Mouse (Mus musculus) cerebellum, adult 9-10 months (tissue): ENCODE results near the gene Stk10.

Experiments
- DNase-seq: peaks from one replicate; pipeline ENCODE4 v3.0.0; 2022

Stk10 gene

GRCm38 (mm10) chr11:32638521-32639255 lies 105.6 kb downstream of the Stk10 start:
- DNase-seq: peak; percentile 63

GRCm38 (mm10) chr11:32640617-32641016 lies 107.5 kb downstream of the Stk10 start:
- DNase-seq: no peak

- DNase-seq: peak; percentile 97
These were observed 109.3 kb downstream of the Stk10 start, which contains the start of gene Fbxw11 for GRCm38 (mm10) chr11:32642249-32642876. TSS of gene Fbxw11 (plus strand) at chr11:32642724.

GRCm38 (mm10) chr11:32642899-32643886 lies 110.1 kb downstream of the Stk10 start:
- peak; percentile 74 for DNase-seq

GRCm38 (mm10) chr11:32644010-32644409 lies 110.9 kb downstream of the Stk10 start:
- no peak for DNase-seq

GRCm38 (mm10) chr11:32647265-32647664 lies 114.2 kb downstream of the Stk10 start:
- DNase-seq: no peak

- no peak for DNase-seq
These were observed 117.2 kb downstream of the Stk10 start for GRCm38 (mm10) chr11:32650236-32650749.

- DNase-seq: no peak
These were observed 117.9 kb downstream of the Stk10 start for GRCm38 (mm10) chr11:32650893-32651590.

GRCm38 (mm10) chr11:32651723-32652122 lies 118.6 kb downstream of the Stk10 start:
- no peak for DNase-seq

- DNase-seq: no peak
These were observed 129.1 kb downstream of the Stk10 start for GRCm38 (mm10) chr11:32662082-32662656.

- no peak for DNase-seq
These were observed 132.5 kb downstream of the Stk10 start for GRCm38 (mm10) chr11:32665639-32666038.

- peak; percentile 90 for DNase-seq
These were observed 133.9 kb downstream of the Stk10 start for GRCm38 (mm10) chr11:32666983-32667382.

- no peak for DNase-seq
These were observed 138.4 kb downstream of the Stk10 start for GRCm38 (mm10) chr11:32671480-32671879.
